Mouse (Mus musculus) retina, postnatal 1 day (tissue): Measurements from ENCODE around the gene Slc8a1.

Source experiments
- DNase-seq: peaks from one replicate; pipeline ENCODE4 v3.0.0-alpha.2; 2012

Slc8a1 gene

GRCm38 (mm10) chr17:81554052-81554734, 184.0 kb downstream of the Slc8a1 start:
- peak; percentile 40 for DNase-seq

DNA sequence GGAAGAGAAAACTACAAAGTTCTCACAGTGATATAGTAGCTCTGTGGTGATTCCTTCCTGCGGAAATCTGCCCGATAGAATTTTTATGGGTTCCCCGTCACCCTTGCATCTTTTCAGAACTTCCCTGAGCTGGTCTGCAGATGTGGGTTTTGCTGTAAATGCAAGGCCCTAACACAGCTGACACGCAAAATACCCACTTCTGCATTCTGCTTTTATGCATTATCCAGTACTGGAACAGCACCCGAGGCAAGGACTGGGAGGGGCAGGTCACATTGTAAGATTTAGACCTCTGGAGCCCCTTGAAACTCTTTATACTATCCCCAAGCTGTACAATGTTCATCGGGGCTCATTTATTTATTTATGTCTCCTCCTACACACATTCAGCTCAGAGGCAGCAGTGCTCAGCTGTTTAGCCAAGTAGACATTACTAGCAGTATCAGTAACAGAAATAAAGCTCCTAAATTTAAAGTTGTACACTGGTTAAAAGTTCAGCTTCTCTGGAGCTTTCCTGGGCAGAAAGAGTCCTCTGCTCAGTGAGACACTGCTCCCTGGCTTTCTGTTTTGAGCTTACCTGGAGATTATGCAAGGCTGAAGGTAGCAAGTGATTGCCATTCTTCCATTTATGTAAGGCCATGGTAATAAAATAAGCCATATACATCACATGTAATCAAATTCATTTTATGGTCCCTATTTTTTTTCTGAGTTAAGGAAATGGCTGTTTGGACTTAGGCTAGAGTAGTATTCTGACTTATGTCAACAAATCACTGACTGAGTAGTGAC, 186.1 kb downstream of the Slc8a1 start:
- no peak for DNase-seq

DNA sequence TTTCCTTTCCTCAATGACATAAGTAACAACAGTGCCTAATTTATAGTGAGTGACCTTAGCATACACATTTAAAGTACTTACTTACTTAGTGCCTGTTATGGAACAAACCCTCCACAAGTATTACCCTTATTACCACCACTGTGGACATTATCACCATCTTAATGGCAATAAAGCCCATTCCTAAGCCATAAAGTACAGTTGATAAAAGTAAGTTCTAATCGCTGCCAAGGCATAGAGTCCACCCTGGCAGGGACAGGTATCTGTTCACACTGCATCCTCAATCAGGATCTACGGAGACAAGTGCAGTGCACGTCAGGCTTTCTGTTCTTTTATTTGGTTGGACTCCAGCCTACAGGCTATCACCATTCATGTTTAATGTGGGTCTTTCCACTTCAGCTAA, 187.3 kb downstream of the Slc8a1 start:
- no peak for DNase-seq

DNA sequence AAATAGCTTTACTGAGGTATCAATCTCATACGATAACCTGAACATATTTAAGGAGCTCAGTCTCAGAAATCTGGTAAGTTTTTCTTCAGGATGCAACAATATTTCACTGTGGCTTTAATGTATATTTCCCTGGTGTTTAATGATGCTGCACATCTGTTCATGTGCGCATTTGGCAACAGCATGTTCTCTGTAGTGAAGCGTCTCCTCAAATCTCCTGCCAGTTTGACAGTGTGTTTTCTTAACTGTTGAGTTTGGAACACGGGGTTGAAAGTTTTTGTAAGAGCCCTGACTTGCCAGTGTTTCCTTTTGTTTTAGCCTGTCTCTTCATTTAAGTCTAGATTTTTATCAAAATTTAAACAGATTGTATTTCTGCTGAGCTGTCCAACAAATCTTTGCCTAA, 190.2 kb downstream of the Slc8a1 start:
- DNase-seq: no peak

GRCm38 (mm10) chr17:81546525-81546924, 191.7 kb downstream of the Slc8a1 start:
- DNase-seq: no peak

- DNase-seq: no peak
These were observed 192.2 kb downstream of the Slc8a1 start for GRCm38 (mm10) chr17:81546012-81546411.

DNA sequence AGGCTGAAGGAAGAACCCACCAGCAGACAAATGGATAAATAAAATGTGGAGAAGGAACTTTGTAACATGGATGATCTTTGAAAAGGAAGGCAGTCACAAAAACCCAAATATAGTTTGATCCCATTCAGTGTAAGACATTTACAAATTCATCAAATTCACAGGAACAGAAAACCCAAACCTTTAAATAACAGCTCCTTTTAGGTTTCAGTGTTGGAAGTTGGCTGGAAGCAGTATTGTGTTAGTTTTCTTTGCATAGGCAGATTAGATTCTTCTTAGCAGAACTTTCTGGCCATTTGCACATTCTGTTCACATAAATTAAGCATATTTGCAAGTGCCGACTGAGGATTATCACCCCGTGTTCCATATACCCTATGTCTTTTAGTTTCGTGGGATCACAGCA, 193.3 kb downstream of the Slc8a1 start:
- DNase-seq: no peak

- DNase-seq: peak; percentile 32
These were observed 195.6 kb downstream of the Slc8a1 start for GRCm38 (mm10) chr17:81542313-81543185.

DNA sequence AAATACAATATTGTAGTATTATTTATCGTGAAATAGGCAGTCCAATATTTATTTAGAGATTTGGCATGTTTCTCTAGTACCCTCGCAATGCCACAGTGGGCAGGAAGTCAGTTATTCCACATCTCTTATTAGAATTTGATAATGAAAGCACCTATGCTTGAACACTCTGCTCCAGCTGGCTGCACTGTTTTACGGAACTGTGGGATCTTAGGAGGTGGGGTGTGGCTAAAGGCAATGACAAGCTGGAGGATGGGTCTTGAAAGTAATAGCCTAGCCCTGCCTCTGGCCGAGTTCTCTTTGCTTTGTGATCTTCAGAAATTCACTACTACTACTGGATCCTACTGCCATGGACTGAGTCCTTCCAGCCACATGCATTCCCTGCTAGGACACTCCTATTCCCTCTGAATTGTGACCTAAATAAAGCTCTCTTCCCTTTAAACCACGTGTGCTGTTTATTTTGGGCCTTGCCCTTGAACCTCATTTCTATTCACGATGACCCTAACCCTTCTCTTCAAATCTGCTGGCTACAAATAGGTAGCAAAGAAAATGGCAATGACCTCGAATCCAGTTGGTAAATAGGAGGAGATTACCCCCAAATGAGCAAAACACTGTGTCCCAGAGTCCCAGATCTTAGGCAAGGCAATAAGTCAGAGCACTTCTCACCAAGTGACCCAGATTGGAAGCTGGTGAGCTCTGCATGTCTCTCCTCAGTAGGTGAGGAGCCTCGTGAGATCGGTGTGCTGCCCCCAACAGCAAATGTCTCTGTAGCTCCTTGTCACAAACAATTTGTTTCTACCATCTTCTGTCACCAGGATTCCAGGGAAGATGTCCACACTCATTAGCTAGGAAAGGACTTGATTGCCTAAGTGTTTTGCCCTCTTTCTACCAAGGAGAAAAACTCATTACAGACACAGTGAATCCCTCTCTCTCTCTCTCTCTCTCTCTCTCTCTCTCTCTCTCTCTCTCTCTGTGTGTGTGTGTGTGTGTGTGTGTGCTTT, 199.7 kb downstream of the Slc8a1 start:
- peak; percentile 77 for DNase-seq

DNA sequence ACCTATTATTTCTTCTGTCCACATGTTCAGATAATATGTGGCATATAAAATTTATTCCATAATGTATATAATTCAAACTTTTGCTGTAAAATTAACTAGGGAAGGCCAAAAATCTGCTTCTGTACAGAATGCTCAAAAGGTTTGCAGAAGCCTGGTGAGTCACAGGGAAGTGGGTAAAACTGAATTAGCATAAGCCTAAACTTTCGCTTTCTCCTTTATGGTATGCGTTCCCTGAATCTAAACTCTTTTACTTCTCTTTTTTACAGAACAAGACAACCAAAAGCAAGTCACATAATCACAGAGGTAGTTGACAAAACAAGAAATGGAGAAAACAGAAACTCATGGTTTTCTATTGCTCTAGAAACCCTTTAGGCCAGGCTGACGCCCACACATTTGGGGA, 202.1 kb downstream of the Slc8a1 start:
- DNase-seq: no peak

GRCm38 (mm10) chr17:81529849-81530248, 208.3 kb downstream of the Slc8a1 start:
- DNase-seq: no peak

DNA sequence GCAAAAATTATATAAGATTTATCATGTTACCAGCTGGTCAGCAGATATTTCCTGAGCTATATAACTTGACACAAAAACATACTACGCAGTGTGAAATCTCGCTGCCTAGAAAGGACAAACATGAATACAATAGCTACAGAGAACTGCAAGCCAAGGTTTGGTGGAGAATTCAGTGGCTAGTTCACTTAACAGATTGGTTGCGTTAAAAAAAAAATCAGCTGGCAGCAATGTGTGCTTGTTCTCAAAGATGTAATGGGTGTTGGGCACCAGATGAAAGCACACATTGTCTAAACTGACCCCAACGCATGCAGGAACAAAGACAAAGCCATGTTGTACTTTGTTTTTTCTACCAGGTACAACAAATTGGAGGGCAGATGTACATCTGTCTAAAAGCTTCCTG, 209.2 kb downstream of the Slc8a1 start:
- DNase-seq: no peak

DNA sequence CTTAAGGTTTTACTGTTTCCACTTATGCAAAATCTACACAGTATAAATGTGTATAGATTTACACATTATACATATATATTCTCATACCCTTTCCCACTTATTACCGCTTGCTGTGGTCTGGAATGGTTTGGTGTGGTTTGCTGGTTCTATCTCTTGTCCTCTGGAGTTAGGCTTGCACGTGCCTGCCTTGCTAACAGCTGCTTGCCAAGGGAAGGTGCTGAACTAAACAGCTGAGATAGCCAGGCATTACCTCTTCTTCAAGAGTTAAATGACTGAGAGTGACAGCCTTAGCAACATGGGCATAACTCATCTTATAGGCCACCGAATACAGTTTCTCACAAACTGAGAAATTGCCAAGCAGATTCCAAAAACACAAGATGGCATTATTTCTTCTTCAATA, 211.7 kb downstream of the Slc8a1 start:
- no peak for DNase-seq

DNA sequence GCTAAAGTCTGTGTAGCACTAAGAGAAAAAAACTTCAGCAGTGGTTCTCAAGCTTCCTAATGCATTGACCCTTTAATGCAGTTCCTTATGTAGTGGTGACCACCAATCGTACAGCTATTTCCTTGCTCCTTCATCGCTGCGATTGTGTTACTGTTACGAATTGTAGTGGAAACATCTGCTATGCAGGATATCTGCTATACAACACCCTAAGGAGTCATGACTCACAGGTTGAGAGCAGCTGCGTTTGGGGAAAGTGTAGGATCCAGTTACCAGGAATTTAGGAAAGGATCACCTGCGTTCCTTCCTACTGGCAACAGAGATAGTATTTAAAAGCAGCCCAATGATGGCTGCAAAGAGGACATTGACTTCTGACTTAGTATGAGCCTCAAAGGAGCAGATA, 213.4 kb downstream of the Slc8a1 start:
- no peak for DNase-seq

DNA sequence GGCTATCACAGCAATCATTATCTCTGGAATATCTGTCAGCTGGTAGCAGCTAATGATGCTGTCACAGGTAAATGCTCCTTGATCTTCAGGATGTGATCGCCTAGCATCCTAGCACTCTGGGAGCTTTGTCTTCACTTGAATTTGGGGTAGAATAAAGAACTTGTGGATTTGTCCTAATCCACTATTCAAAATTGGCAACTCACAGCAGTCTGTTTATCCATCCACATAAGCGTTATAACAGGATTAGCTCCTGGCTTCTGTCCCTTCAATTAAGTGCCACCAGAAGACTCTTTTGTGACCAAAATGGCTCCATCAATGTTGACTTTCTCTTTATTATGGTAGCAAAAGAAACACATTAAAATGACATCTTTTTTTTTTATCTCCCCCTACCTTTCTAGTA, 214.2 kb downstream of the Slc8a1 start:
- DNase-seq: peak; percentile 53

- DNase-seq: no peak
These were observed 219.7 kb downstream of the Slc8a1 start for GRCm38 (mm10) chr17:81518316-81519025.

DNA sequence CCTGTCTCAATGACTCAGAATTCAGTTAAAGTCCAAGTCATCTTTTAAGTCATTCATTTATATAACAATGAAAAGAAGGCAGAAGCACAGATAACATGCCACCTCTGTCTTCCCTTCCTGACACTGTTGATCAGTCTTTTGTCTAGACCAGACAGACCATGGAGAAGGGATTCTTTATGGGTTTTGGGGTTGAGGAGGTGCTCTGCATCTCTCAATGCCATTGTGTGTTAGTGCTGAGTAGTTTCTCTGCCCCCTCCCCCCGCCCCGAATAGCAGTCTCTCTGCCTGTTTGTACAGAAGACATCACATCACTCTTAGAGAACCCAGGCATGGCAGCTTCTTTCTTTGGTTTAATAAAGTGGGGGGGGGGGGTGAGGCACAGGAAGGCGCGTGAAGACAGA, 222.0 kb downstream of the Slc8a1 start:
- DNase-seq: no peak

DNA sequence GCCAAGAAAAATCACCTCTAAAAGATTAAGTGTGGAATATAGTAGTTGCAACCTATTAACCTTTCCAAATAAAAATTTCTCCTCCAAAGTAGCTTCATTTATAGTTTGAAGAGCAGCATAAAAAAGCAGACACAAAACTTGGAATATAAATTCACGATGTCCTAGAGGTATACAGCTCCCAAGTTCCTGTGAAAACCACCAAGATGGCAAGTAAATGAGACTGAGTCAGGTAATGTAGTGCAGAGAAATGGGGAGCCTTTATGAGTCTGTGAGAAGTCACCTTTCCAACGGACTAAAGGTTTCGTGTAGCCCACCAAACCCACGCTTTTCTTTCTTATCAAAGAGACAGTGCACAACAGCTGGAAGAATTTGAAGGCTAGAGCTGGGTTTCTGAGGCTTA, 224.2 kb downstream of the Slc8a1 start:
- DNase-seq: no peak

GRCm38 (mm10) chr17:81513368-81513958, 224.7 kb downstream of the Slc8a1 start:
- DNase-seq: no peak

- no peak for DNase-seq
These were observed 233.0 kb downstream of the Slc8a1 start for GRCm38 (mm10) chr17:81505162-81505685.

DNA sequence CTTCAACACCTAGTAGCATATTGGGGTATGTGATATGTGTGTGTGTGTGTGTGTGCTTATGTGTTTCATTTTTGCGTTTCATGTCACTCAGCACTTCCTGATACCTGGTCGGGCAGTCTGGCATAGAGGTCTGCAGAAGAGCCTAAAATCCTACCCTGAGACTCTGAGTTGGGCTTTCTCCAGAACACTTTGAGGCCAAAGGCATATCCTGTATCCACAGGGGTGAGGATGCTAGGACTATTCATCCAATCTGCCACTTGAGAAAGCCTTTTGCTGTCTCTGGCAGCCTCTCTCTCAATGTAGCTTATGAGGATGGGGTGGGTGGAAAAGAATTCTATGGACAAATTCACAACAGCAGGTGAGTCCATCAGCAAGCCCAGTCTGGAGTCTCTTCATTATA, 234.1 kb downstream of the Slc8a1 start:
- DNase-seq: no peak
